Mouse (Mus musculus): Measurements from ENCODE around the gene Foxp1. TPM values are rescaled to one million over a fixed set of nuclear protein-coding genes. Genes with fewer than 3 reads are reported as not detected.

Foxp1 gene
- polyA plus RNA-seq, 1 experiment from 2014 or later, result 107 TPM

DNA sequence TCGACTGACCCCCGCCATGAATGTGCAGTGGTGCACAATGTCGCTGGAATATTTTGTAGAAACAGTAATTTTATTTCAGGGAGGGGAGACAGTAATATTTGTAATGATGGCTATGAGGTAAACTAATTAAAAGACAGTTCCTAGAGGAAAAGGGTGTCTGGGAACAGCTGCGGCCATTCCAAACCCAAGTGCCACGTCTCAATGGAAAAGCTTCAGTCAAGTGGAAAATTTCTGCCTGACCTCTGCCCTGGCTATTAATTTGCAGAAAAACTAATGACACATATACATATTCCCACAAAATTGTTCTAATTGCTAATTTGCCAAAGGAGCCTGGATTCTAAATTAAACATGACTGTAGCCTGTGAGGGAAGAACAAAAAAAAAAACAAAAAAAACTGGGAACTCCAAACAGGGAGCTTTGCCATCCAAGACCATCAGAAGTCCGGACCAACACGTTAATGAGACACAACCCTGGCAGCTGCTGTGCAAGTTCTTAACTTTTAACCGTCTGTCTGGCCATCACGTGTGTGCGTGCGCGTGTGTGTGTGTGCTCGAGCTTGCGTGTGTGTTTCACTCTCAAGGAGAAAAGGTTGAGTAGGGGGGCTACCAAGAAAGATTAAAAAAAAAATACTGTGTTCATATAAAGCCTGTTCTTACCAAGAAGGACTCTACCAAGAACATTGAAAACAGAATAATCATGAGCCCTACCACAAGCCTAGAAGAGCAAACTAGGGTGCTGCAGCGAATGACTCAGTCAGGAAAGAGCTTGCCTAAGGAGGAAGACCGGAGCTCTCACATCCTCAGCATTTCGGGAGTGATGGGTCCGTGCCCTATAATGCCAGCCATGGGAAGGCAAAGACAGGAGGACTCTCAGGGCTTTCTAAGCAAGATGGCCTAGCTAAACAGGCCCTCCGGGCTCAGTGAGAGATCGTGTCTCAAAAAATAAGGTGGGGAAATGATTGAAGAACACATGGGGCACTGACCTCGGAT is 574.1 kb downstream of the Foxp1 start:
- 74% methylated on average over 21 of the region's 21 CpGs for WGBS
- Histone ChIP-seq H3K4me3 (no peak overlapping the region), H3K27me3 (replicated peaks; ENCODE audit: low read depth, poor library complexity, severe bottlenecking) (no peaks in the 10 kb centered on the region), H3K4me1 (peaks cover 71% of the 10 kb centered on the region), H3K36me3 (replicated peaks) (peaks cover 51% of the 10 kb centered on the region), H3K27ac (replicated peaks) (peak overlapping the region; percentile 79), H3K9me3 (no peaks in the 10 kb centered on the region)
- DNase-seq (ENCODE audit: low spot score), result no peak

GRCm38 (mm10) chr6:98947486-98948152 is 574.9 kb downstream of the Foxp1 start:
- H3K4me1 ChIP-seq, result peaks cover 71% of the 10 kb centered on the region
- DNase-seq (ENCODE audit: low spot score), result no peak
- WGBS, result 63% methylated on average over 11 of the region's 11 CpGs
- 0 out of 2 replicates have a peak overlapping the region, but pooled peaks have one; percentile 24 for H3K27ac ChIP-seq (replicated peaks)
- no peak overlapping the region for H3K4me3 ChIP-seq
- peaks cover 51% of the 10 kb centered on the region for H3K36me3 ChIP-seq (replicated peaks)
- no peaks in the 10 kb centered on the region for H3K27me3 ChIP-seq (replicated peaks; ENCODE audit: low read depth, poor library complexity, severe bottlenecking)
- H3K9me3 ChIP-seq, result no peaks in the 10 kb centered on the region

DNA sequence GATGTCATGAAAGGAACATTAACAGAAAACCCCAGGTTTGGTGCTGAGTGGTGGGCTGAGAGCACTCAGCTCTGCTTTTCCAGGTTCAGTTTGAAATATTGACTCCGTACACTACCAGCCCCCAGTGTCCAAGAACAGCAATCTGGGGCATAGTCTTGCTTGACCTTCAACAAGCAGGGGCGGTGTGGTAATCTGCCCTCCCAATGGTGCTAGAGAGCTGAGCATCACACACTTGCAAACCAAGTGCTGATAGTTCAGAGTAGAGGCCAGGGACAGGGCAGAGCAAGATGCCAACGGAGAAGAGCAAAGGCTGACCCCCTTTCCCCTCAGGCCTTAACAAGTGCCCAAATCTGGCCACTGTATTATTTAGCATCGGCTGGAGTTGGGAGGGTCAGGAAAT is 575.8 kb downstream of the Foxp1 start:
- Histone ChIP-seq H3K27ac (replicated peaks) (no peak overlapping the region; the same call in 1 of the 2 replicates), H3K4me3 (no peak overlapping the region), H3K27me3 (replicated peaks; ENCODE audit: low read depth, poor library complexity, severe bottlenecking) (no peaks in the 10 kb centered on the region), H3K9me3 (no peaks in the 10 kb centered on the region), H3K4me1 (peaks cover 71% of the 10 kb centered on the region), H3K36me3 (replicated peaks) (peaks cover 57% of the 10 kb centered on the region)
- no peak for DNase-seq (ENCODE audit: low spot score)
- WGBS, result 86% methylated on average over 4 of the region's 4 CpGs

- WGBS, result 73% methylated on average over 21 of the region's 21 CpGs
- H3K4me3 ChIP-seq, result no peak overlapping the region
- no peaks in the 10 kb centered on the region for H3K27me3 ChIP-seq (replicated peaks; ENCODE audit: low read depth, poor library complexity, severe bottlenecking)
- peak overlapping the region; percentile 24 for H3K27ac ChIP-seq (replicated peaks)
- H3K36me3 ChIP-seq (replicated peaks), result peaks cover 57% of the 10 kb centered on the region
- DNase-seq (ENCODE audit: low spot score), result no peak
- no peaks in the 10 kb centered on the region for H3K9me3 ChIP-seq
- H3K4me1 ChIP-seq, result peaks cover 61% of the 10 kb centered on the region
Measured at GRCm38 (mm10) chr6:98945496-98946412, 576.8 kb downstream of the Foxp1 start.

GRCm38 (mm10) chr6:98938348-98938747 is 584.2 kb downstream of the Foxp1 start:
- WGBS, result 84% methylated on average over 8 of the region's 8 CpGs
- no peaks in the 10 kb centered on the region for H3K27me3 ChIP-seq (replicated peaks; ENCODE audit: low read depth, poor library complexity, severe bottlenecking)
- no peaks in the 10 kb centered on the region for H3K9me3 ChIP-seq
- peaks cover 94% of the 10 kb centered on the region for H3K36me3 ChIP-seq (replicated peaks)
- DNase-seq (ENCODE audit: low spot score), result no peak
- no peak overlapping the region for H3K27ac ChIP-seq (replicated peaks)
- no peaks in the 10 kb centered on the region for H3K4me1 ChIP-seq
- H3K4me3 ChIP-seq, result no peak overlapping the region

- DNase-seq (ENCODE audit: low spot score), result no peak
- no peak overlapping the region for H3K4me3 ChIP-seq
- H3K27ac ChIP-seq (replicated peaks), result no peak overlapping the region
- WGBS, result 92% methylated on average over 11 of the region's 11 CpGs
- H3K27me3 ChIP-seq (replicated peaks; ENCODE audit: low read depth, poor library complexity, severe bottlenecking), result no peaks in the 10 kb centered on the region
- no peaks in the 10 kb centered on the region for H3K9me3 ChIP-seq
- H3K36me3 ChIP-seq (replicated peaks), result peaks cover 94% of the 10 kb centered on the region
- H3K4me1 ChIP-seq, result no peaks in the 10 kb centered on the region
Measured at GRCm38 (mm10) chr6:98937513-98937912, 585.0 kb downstream of the Foxp1 start.

GRCm38 (mm10) chr6:98936377-98936776 is 586.1 kb downstream of the Foxp1 start:
- Histone ChIP-seq H3K36me3 (replicated peaks) (peaks cover 94% of the 10 kb centered on the region), H3K4me3 (no peak overlapping the region), H3K4me1 (no peaks in the 10 kb centered on the region), H3K27me3 (replicated peaks; ENCODE audit: low read depth, poor library complexity, severe bottlenecking) (no peaks in the 10 kb centered on the region), H3K9me3 (no peaks in the 10 kb centered on the region), H3K27ac (replicated peaks) (no peak overlapping the region)
- WGBS, result 83% methylated on average over 3 of the region's 3 CpGs
- no peak for DNase-seq (ENCODE audit: low spot score)

- H3K4me3 ChIP-seq, result no peak overlapping the region
- WGBS, result 93% methylated on average over 8 of the region's 8 CpGs
- no peaks in the 10 kb centered on the region for H3K4me1 ChIP-seq
- H3K36me3 ChIP-seq (replicated peaks), result peaks cover 95% of the 10 kb centered on the region
- no peaks in the 10 kb centered on the region; the same call in 1 of the 2 replicates for H3K9me3 ChIP-seq
- no peak overlapping the region for H3K27ac ChIP-seq (replicated peaks)
- no peak for DNase-seq (ENCODE audit: low spot score)
- no peaks in the 10 kb centered on the region for H3K27me3 ChIP-seq (replicated peaks; ENCODE audit: low read depth, poor library complexity, severe bottlenecking)
Measured at GRCm38 (mm10) chr6:98935169-98935568, 587.4 kb downstream of the Foxp1 start.

DNA sequence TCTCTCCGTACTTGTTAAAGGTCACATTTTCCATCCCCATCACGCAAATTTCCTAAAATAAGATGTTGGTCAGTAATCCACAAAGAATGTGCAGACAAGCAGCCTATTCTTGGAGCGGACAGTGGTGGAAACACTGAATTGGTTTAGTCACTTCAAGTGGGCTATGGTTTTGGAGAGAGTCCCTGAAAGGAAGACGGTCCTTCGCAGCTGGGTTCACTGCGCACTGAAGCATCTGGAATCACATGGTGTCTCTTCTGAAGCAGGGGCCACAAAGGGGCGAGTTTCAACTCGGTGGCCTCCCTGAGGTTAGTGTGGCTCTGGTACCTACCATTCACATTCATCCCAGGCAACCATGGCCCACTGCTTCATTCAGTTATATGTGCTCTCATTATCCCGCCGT is 588.1 kb downstream of the Foxp1 start:
- Histone ChIP-seq H3K9me3 (no peaks in the 10 kb centered on the region; the same call in 1 of the 2 replicates), H3K27me3 (replicated peaks; ENCODE audit: low read depth, poor library complexity, severe bottlenecking) (no peaks in the 10 kb centered on the region), H3K4me3 (no peak overlapping the region), H3K27ac (replicated peaks) (no peak overlapping the region), H3K36me3 (replicated peaks) (peaks cover 96% of the 10 kb centered on the region), H3K4me1 (no peaks in the 10 kb centered on the region)
- DNase-seq (ENCODE audit: low spot score), result no peak
- 94% methylated on average over 10 of the region's 10 CpGs for WGBS

GRCm38 (mm10) chr6:98933135-98933724 is 589.3 kb downstream of the Foxp1 start:
- WGBS, result 81% methylated on average over 18 of the region's 18 CpGs
- Histone ChIP-seq H3K36me3 (replicated peaks) (peaks cover 94% of the 10 kb centered on the region), H3K4me3 (no peak overlapping the region), H3K9me3 (no peaks in the 10 kb centered on the region; the same call in 1 of the 2 replicates), H3K27ac (replicated peaks) (no peak overlapping the region), H3K4me1 (no peaks in the 10 kb centered on the region), H3K27me3 (replicated peaks; ENCODE audit: low read depth, poor library complexity, severe bottlenecking) (no peaks in the 10 kb centered on the region)
- DNase-seq (ENCODE audit: low spot score), result no peak

GRCm38 (mm10) chr6:98931881-98932540 is 590.5 kb downstream of the Foxp1 start:
- no peak for DNase-seq (ENCODE audit: low spot score)
- Histone ChIP-seq H3K4me1 (no peaks in the 10 kb centered on the region), H3K36me3 (replicated peaks) (peaks cover 84% of the 10 kb centered on the region), H3K4me3 (no peak overlapping the region), H3K9me3 (no peaks in the 10 kb centered on the region; the same call in 1 of the 2 replicates), H3K27ac (replicated peaks) (no peak overlapping the region), H3K27me3 (replicated peaks; ENCODE audit: low read depth, poor library complexity, severe bottlenecking) (no peaks in the 10 kb centered on the region)
- 91% methylated on average over 8 of the region's 8 CpGs for WGBS

Data from embryonic facial prominence, embryonic 10.5 days (tissue).